Mouse (Mus musculus) layer of hippocampus, postnatal 25 days (tissue): ENCODE data around the gene Dapk1. TPM values are rescaled to one million over a fixed set of nuclear protein-coding genes. Genes with fewer than 3 reads are reported as not detected.

ENCODE experiments used
- DNase-seq, 2 experiments: peaks; one replicate each; pipeline ENCODE4 v3.0.0; 2022; ENCODE audit warnings: mixed read lengths in 2 of 2, low spot score in 1 of 2; ENCODE audit errors: extremely low spot score in 1 of 2
- total RNA-seq, 2 experiments: library from RNA; stranded (reverse); gene quantifications; 2 replicates each; pipeline ENCODE4 v1.2.3; 2021

Dapk1 gene
- total RNA-seq, 2 experiments from 2014 or later, result 128 to 132 TPM

DNA sequence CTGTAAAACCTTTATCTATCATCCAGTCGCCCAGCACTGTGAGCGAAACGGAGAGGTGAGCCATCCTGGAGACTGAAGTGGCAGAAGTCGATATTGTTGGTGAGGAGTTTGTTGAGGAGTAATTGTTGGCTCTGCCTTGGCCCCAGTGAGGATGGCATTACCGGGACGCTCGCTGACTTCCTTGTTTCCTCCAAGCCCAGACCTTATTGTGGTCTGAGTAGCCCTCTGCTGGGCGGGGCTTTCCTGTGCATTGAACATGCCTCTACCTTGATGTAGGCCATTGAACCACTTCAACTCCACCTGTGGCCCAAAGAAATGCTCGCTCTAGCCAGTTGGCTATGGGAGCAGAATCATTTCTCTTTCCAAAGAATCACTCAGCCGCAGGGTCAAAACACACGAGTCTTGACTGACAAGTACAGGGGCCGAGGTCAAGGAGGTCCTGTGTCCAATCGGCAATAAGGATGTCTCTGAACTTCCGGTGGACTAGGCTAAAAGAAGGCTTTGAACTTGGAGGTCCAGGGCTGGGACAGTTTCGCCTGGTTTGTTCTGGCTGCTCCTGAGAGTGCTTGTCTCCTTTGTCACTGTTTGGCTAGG, 13.4 kb downstream of the Dapk1 start:
- DNase-seq, result no peak

DNA sequence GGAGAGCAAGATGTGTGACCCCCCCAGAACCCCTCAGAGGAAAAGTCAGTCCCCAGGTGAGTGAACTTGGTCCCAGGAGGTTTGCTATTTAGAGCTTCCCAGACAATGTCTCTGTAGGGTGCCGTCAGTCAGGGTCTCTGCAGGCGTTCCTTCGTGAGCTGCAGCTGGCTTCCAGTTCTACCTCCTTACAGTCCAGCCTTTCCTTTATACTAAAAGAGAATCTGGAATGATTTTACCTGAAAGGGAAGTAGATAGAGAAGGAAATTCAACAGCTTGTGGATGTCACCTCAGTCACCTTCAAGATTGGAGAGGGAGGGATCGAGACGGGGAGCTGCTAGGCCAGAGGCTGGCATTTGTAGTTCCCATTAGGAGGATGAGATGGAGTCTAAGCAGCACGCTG, 14.3 kb downstream of the Dapk1 start:
- DNase-seq, result no peak

DNA sequence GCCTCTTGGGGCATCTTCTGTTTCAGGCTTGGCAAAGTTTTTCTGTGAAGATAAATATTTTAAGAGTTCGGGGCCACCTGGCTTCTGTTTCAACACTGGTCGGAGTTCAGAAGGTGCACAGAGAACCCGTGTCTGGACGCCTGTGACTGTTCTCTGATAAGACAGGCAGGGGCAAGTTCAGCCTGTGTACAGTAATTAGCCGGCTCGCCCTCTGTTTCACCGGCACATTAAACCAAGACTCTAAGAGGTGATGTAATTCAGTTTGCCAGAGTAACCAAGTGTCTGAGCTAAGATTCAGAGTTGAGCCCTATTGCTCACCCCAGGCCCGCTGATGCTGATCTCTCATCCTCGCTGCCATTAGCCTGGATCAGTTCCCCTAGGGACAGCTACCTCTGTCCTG, 16.5 kb downstream of the Dapk1 start:
- DNase-seq, result no peak

DNA sequence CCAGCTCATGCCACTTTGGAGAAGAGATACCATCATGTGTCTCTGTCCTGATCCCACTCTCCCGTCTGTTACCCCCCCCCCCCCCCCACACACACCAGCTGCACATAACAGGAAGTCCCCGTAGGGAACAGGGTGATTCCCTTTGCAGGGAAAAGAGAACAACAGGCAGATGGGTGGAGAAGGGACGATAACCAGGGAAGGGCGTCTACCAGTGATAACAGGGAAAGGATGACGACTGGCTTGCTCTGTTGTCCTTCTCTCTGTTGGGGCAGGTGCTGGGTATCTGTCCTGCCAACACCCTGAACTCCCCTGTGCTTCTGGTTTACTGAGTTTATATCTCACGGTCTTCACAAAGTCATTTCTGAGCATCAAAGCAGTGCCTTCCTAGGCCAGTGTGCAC, 18.0 kb downstream of the Dapk1 start:
- DNase-seq, result no peak

DNA sequence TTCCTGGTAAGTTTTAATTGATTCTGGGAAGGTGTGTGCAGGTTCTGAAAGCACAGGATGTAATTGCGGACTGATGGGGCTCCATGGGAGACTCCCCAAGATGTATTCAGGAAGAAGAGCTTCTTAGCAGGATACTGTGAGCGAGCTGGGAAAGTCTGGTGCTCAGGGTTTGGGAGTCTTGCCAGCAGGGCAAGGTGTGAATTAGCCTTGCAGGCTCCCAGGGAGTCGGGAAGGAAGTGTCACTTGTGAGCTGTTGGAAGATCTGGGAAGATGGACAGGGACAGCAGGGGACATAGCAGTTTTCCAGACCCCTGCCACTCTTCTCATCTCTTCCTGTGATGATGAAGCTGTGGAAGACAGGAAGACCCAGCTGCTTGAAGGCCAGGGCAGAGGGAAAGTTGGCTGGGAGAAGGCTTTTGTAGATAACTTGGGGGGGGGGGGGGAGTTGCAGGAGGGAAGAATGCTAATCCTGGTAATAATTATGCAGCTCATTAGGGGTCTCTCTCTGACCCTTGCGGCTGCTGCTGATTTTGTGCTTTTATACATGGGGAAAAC, 19.7 kb downstream of the Dapk1 start:
- DNase-seq, result no peak

DNA sequence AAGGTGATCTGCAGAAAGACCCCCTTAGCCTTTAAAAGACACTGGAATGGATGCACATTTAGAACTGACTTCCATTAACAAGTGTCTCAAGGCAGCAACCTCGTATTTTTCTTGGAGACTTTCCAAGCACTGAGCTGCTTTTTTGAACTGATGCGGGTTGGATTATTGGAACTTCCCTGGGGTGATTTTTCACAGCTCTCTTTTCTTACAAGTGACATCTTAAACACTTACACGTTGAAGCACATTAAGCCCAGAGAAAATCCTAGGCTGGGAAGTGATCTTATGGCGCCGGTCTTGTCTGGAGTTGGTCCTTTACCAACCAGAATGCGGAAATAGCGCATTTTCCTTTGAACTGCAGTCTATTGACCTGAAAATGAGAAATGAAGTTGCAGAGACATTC, 23.8 kb downstream of the Dapk1 start:
- no peak for DNase-seq

DNA sequence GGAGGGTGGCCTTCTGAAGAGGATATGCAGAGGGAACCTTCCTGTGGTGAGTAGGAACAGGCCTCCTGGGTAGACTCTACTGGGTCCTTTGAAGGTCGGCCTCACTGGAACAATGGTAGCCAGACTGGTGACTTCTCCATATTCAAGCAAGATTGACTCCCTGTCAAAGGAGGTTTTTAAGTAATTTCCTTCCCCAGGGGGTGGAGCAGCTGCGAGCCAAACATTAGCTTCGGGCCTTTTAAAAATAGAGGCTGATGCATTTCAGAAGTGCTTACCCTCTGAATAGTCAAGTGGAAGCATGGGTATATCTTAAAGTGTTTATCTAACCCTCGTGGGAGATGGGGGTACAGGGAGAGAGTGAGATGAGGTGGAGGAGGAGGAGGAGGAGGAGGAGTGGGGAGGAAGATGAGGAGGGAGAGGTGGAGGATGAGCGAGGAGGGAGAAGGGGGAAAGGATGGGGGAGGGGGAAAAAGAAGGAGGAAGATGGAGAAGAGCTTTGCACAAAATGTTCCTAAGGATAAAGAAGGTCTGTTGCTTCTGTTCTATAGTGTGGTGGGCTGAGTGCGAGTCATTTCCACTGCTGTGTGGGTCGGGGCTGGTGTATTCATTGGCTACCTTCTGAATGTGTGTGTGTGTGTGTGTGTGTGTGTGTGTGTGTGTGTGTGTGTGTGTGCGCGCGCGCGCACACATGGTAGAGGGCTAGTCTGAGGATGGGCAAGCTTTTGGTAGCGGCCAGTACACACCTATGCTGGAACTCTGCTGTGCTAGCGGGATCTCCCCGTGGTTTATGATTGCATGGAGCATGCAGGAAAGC, 26.3 kb downstream of the Dapk1 start:
- DNase-seq, result no peak

DNA sequence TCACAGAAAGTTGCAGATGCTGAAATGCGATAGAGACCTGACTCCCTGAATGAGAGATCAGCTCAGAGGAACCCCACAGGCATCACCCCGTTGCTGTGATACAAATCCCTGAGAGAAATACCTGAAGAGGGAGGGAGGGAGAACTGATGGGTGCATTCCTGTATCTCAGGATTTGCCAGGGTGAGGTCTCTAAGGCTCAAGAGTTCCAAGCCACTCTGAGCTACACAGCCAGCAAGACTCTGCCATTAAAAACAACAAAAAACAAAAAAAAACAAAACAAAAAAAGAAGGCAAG, 26.9 kb downstream of the Dapk1 start:
- DNase-seq, result no peak

DNA sequence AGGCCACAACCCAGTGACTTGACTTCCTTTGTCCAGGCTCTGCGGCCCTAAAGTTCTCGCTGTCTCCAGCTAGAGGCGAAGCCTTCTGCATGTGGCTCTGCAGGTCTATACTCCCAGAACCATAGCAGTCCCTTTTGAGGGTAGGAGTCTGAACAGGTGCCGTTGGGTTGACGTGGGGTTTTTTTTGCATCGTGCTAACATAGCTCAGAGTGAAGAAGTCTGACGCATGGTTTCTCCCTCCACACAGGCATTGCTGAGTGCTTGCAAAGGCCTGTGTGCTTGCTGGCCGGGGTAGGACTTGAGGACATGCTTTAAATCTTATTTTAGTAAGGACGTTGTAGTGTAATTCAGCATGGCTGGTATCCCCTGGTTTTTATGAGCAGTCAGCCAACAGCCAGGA, 27.7 kb downstream of the Dapk1 start:
- no peak for DNase-seq

DNA sequence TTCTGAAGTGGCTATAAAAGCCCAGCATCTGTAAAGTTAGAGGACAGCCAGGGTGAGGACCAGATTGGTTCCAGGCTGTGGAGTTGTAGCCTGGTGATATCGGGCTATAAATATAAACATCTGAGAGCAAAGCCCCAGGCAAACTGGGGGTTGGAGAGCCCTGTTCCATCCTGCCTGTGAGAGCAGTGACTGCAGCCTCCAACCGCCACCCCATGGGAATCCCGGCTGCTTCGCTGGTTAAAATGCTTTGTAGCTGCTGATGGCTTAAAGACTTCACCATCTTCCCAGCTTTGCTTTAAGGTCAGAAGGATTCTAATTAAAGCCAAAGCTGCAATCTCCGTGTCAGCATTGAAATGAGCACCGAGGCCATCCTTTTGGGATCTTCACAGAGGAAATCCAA, 32.2 kb downstream of the Dapk1 start:
- no peak for DNase-seq

DNA sequence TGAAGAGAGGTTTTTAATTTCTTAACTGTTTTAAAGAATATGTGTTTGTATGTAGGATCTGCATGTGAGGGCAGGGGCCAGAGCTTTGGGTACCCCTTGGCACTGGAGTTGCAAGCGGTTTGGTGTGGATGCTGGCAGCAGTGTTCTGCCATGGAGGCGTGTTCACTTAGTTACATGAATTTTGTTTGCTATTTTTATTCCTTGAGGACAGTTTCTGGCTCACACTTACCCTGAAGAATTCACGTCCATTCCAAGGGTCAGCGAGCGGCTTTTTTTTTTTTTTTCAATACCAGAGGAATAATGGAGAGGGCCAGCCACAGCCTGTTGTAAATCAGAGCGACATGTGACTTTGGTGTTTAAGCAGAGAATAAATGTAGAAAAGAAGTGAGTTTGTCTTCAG, 33.9 kb downstream of the Dapk1 start:
- DNase-seq, result no peak

DNA sequence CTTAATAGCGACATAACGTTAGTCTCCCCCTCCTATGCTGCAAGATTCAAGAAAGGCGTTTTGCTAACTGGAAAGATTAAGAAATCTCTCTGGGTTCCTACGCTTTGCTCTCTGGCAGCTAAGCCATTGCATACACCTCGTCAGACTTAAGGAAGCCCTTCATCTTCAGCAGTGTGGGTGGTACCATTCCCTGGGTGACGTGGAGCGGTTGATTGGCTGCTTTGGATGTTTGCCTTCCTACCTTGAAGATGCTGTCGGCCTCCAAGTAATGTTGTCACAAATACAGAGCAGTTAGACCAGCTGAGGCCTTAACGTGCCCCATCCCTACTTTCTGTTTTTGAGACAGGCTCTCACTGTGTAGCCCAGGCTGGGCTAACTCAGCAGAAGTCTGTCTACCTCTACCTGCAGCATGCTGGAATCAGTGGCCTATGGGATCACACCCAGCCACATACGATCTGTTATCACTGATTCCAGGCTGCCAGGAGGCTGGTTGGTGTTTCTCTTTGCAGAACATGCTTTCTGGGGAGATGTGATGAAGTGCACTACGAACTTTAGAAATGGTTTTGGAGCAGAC, 37.8 kb downstream of the Dapk1 start:
- no peak for DNase-seq

DNA sequence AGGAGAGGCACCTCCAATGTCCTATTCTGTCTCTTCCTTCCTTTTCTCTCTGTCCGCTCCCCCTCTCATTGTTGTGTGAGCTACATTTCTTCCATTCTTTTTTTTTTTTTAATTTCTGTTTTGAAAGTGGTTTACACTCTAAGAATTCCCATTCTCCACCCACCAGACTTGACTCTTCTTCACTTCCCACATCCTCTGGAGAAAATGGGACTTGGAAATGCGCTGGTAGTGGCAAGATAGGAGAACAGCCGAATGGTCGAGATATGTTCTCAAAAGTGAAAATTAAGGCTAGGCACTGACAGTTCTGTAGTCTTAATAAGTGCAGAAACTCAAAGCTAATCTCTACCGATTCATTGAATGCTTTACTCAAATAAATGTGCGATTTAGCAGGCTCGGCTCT, 38.7 kb downstream of the Dapk1 start:
- DNase-seq, result no peak

DNA sequence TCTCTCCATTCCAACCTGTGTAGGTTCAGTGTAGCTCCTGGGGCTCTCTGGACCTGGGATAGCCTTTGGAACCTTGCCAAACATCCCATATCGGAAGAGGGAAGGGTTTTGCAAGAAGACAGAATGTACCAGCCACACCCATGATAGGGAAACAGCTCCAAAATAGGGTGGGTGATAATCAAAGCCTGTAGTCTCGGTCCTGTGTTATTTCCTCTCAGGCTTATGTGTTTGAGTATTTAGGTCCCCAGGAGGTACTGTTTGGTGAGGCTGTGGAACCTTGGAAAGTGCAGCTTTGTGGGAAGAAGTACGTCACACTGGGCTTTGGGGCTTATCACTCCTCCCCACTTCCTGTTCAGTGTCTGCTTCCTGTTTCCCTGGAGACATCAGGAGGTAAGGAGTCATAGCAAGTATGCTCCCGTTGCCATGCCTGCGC, 42.7 kb downstream of the Dapk1 start:
- no peak for DNase-seq

DNA sequence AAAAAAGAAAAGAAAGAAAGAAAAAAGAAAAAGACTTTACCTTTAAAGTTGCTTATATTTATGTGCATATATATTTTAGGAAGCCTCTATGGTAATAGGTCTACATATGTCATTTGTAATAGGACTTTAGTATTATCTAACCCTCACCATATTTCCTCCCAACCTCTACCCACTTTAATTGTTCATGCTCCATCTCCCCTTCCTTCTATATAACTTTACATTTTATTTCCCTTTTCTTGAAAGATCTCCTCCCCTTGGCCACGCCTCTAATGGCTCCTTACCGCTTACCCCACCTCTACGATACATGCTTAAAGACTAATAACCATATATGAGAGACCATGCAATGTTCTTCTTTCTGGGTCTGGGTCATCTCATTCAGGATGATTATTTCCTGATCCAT, 45.0 kb downstream of the Dapk1 start:
- DNase-seq, result no peak

DNA sequence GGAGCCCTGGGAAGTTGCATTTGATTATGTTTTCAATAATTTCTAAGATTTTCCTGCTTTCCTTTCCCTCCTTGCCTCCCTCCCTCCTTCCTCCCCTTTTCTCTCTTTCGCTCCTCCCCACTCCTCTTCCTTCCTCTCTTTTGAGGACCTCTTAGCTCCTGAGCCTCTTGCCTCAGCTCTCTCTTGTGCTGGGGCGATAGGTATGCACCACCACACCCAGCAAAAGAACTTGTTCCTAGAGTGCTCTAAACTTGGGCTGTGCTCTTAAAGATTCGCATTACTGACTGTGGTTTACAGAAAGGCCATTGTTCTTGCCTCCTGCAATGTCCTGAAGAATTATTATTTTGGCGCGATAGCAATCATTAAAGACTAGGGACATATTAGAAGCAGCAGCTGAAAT, 46.6 kb downstream of the Dapk1 start:
- DNase-seq, result no peak

DNA sequence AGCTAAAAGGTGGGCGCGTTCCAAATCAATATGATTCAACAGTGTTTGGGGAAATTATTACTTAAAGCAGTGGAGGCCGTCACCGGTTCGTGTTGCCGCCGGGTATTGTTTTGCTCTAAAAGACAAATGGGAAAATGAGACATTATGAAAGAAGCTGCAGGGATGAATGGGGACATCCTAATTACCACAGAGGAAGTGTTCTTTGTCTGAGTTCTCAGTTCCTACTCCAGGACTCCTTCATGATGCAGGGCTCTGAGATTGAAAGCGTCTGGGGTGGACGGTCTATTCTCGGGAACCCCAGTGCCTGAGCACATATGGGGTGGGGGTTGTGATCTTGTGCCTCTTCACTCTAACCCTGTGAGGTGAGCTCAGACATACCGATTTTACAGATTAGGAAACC, 48.3 kb downstream of the Dapk1 start:
- DNase-seq, result no peak

DNA sequence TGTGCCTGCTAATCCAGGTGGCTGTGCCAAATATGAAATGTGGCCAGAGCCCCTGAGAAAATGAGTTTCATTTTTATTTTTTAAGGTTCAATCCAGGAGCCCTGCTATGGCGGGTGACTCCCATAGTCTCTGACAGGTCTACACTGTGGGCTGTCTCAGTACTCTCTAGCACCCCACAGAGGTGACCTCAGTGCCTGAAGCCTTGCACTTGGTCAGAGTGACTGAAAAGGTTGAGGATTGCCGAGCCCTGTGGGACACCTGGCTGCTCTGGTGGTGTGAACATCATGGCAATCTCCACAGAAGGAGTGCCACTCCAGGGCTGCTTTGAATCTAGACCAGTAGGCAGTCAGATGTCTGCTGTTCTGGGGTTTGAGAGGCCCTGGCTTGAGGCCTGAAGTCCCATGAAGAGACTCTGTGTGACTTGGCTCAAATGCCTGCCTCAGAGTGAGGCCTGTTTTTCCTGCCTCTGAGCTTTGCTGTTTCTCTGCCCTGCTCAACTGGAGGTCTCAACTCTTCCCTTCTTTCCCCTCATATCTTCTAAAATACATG, 52.3 kb downstream of the Dapk1 start:
- no peak for DNase-seq

DNA sequence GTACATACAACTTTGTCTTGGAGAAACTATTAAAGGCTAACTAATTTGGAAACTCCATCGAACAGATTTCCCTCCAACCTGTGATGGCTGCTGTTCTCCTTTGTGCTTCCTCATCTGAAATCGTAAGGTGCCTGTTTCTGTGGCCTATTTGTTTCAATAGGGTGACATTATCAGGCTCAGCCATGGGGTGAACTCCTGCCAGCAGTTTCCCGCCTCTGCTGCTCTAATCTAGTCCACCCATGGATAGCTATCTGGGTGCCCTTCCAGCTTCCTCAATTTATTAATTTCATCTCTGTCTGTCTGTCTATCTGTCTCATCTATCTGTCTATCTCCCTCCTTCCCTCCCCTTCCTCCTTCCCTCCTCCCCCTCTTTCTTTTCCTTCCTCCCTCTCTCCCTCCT, 53.5 kb downstream of the Dapk1 start:
- no peak for DNase-seq

DNA sequence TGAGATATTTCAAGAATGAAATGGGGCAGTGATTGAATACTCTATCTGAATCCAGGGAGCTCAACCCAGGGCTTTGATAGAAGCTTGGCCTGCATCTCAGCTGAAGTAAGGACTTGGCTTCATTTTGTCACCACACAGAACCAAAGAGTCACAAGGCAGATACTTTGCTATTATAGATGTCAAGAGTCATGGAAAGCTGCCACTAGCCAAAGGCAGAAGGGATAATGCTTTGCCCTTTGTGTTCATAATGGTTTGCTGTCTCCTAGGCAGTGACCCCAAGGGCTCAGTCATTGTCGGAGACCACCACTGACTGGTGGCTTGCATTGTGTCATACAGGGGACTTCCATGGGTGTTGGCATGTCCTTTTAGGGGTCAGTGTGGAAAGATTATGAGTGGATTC, 57.9 kb downstream of the Dapk1 start:
- DNase-seq, result no peak

DNA sequence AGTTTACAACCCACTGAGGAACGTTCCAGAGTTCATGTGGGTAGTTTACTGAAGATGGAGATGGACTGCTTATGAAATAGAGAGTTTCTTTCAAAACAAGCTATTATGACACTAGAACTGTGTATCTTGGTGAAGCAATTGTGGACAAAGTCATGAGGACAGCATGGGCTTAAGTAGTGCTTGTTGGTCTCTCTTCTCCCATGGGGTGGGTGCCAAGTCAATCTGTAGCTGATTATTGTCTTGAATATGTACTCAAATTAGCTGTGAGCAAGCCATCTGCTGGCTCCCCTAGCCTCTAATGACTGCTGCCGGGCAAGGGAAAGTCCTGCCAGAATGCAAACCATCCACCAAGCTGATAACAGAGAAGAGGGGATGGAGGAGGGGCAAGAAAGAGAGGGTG, 58.3 kb downstream of the Dapk1 start:
- no peak for DNase-seq
